Mouse (Mus musculus) right cerebral cortex, postnatal 10 days (tissue): ENCODE measurements around the gene Akap6.

Experiments used
- DNase-seq, 2 experiments: peaks; one replicate each; pipeline ENCODE4 v3.0.0; 2021; ENCODE audit warnings: low spot score in 2 of 2

The Akap6 gene

GRCm38 (mm10) chr12:53144760-53145159, 445.6 kb downstream of the Akap6 start:
- DNase-seq, result no peak

DNA sequence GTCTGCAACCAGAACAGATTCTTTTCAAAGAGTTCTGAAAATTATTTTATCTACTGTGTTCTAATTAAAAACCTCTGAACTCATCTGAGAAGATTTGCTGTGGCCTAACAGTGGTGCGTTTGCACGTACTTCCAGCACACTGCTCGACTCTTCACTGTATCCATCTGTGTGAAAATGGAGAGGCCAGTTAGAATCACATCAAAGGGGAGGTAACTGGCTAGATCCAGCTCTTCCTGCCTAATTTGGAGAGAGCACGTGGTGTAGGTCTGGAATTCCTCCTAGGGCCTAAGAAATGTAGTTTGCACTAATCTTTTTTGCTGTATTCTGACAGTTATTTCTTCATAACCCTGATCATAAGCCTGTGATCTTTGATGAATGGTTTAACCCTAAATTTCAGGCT, 446.3 kb downstream of the Akap6 start:
- DNase-seq, result no peak

DNA sequence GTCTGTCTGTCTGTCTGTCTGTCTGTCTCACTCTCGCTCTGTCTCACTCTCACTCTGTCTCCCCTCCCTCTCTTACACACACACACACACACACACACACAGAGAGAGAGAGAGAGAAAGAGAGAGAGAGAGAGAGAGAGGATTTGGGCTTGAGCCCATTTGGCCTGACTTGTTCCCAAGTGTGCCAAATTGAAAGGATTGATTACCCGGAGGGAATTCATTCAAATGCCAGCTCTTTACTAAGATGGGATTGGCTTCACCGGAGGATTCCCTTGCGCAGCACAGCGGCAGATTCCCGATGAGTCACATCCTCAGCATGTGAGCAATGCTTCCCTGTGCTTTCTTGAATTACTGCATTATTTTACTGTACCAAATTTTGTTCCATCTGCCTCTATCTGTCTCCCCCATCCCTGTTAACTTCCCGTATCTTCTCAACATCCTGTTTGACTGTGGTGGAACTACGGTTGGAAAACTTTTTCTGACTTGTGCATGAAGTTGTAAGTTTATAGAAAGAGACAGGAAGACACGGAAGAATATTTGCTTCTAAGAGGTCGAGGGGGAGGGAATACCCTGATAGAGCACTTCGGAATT, 447.4 kb downstream of the Akap6 start:
- peak; percentile 59 for DNase-seq

- no peak for DNase-seq
Observed at GRCm38 (mm10) chr12:53147696-53148095, 448.5 kb downstream of the Akap6 start.

GRCm38 (mm10) chr12:53168189-53169003, 469.2 kb downstream of the Akap6 start:
- DNase-seq, result no peak

DNA sequence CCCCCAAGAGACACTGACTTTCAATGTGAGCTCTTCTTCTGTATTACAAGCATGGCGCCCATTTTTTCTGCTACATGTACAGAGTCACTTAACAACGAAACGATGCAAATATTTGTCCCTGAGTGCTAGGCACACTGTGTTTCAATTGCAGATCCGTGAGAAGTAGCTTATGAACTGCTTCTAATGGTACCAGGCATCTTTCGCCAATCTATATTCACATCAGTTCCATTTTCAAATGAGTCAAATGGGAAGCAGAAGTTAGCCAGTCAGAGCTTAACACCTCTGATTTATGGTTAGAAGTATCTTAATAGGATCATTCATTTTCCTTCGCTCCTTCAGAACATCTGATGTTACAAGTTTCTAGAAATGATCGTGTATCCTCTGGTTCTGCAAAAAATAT, 492.3 kb downstream of the Akap6 start:
- no peak for DNase-seq

GRCm38 (mm10) chr12:53193664-53194063, 494.5 kb downstream of the Akap6 start:
- DNase-seq, result no peak
